Mouse (Mus musculus) c-Kit-positive CD71-positive TER-119-positive erythroid progenitor cells, embryonic 14.5 days (primary cell): ENCODE data around the gene Prpf31.

Experiments used
- DNase-seq: peaks from one replicate; pipeline ENCODE4 v3.0.0-alpha.2; 2013; ENCODE audit warnings: low spot score

The Prpf31 gene

GRCm38 (mm10) chr7:3685400-3686187 lies 55.8 kb downstream of the Prpf31 start:
- no peak for DNase-seq

- DNase-seq = no peak
These were observed 62.1 kb downstream of the Prpf31 start for GRCm38 (mm10) chr7:3691919-3692318.
